Mouse (Mus musculus) spleen, adult 2 months (tissue): ENCODE results near the gene Krtap4-7. TPM values are rescaled to one million over a fixed set of nuclear protein-coding genes. Genes with fewer than 3 reads are reported as not detected.
"Not testable (repeated sequence)": the region's sequence is repeated elsewhere in the genome, so short reads cannot be mapped to it uniquely, and the experiment has no call there.

ENCODE experiments used
- DNase-seq, 2 experiments: peaks; one replicate each; pipeline versions ENCODE4 v3.0.0 to v3.0.0-alpha.2; 2012 to 2021; ENCODE audit warnings: low spot score in 2 of 2, low read depth in 1 of 2
- H3K27ac ChIP-seq: fragments of 200-500 bp; 2 replicates; pipeline ENCODE4 v1.5.1; 2012; ENCODE audit warnings: low read length, inconsistent platforms; ENCODE audit not compliant: insufficient read depth
- H3K27me3 ChIP-seq: fragments of 200-500 bp; 2 replicates; pipeline ENCODE4 v1.6.1; 2012; ENCODE audit warnings: mild to moderate bottlenecking, moderate library complexity, low read length, inconsistent platforms; ENCODE audit not compliant: control insufficient read depth, insufficient read depth
- H3K36me3 ChIP-seq: fragments of 200-500 bp; 2 replicates; pipeline ENCODE4 v1.6.1; 2012; ENCODE audit warnings: mild to moderate bottlenecking, low read length, inconsistent platforms; ENCODE audit not compliant: control insufficient read depth, insufficient read depth
- H3K4me1 ChIP-seq: fragments of 200-500 bp; 2 replicates; pipeline ENCODE4 v1.6.1; 2011; ENCODE audit warnings: inconsistent platforms; ENCODE audit not compliant: control insufficient read depth, insufficient read depth, insufficient read length
- H3K4me3 ChIP-seq: fragments of 200-500 bp; 2 replicates; pipeline ENCODE4 v1.5.1; 2011; ENCODE audit warnings: mild to moderate bottlenecking, inconsistent platforms; ENCODE audit not compliant: insufficient read depth, insufficient read length; ENCODE audit errors: extremely low read depth
- CTCF ChIP-seq: fragments of 200-500 bp; IDR thresholded peaks from 2 replicates; pipeline ENCODE4 v1.5.1; 2011; ENCODE audit warnings: mild to moderate bottlenecking, inconsistent platforms; ENCODE audit not compliant: insufficient read depth, insufficient read length, insufficient replicate concordance; ENCODE audit errors: extremely low read depth
- POLR2A ChIP-seq: fragments of 200-500 bp; IDR thresholded peaks from 2 replicates; pipeline ENCODE4 v1.6.1; 2011; ENCODE audit warnings: low read depth, low read length, inconsistent platforms
- WGBS: fragments of 180-500 bp; shearing (Covaris S2); methylation state at CpG from one replicate; pipeline ENCODE4 v1.1.7; 2018; 5-methylcytosine and 5-hydroxymethylcytosine counted together
- polyA plus RNA-seq: library from polyadenylated mRNA; depleted of rRNA; stranded (reverse); fragments of >200 nt; gene quantifications from 2 replicates; pipeline ENCODE4 v1.2.3, GENCODE M21; 2012; rRNA removed

Krtap4-7 gene
- polyA plus RNA-seq, result not detected in 2 replicates

- H3K4me1 ChIP-seq, H3K36me3 ChIP-seq, H3K27ac ChIP-seq, H3K27me3 ChIP-seq, DNase-seq, H3K4me3 ChIP-seq: not testable (repeated sequence)
- 80% methylated on average over 9 of the region's 9 CpGs for WGBS
Observed at GRCm38 (mm10) chr11:99643635-99644139, at the start of gene Krtap4-7. Krtap4-7 (minus strand) TSS chr11:99644089.

GRCm38 (mm10) chr11:99690463-99690862 is 46.6 kb upstream of the Krtap4-7 start, which contains the start of gene Gm14190:
Gm14190 (minus strand) TSS chr11:99690740.
- no peak within 1 kb of the TSS for H3K27ac ChIP-seq
- no peaks in the 10 kb centered on the region for H3K27me3 ChIP-seq
- WGBS, result 96% methylated on average over 1 of the region's 1 CpGs
- H3K4me3 ChIP-seq, result no peak within 1 kb of the TSS
- TF ChIP-seq CTCF (no peak), POLR2A (no peak)
- DNase-seq, result no peak
- H3K36me3 ChIP-seq, result no peaks in the 10 kb centered on the region
- H3K4me1 ChIP-seq, result no peaks in the 10 kb centered on the region

GRCm38 (mm10) chr11:99685235-99685634 is 41.3 kb upstream of the Krtap4-7 start:
- H3K27me3 ChIP-seq, H3K36me3 ChIP-seq, H3K4me1 ChIP-seq, H3K4me3 ChIP-seq, DNase-seq, H3K27ac ChIP-seq: not testable (repeated sequence)
- 86% methylated on average over 1 of the region's 1 CpGs for WGBS

GRCm38 (mm10) chr11:99683481-99683880 is 39.6 kb upstream of the Krtap4-7 start:
- DNase-seq, result no peak
- no peak overlapping the region for H3K27ac ChIP-seq
- WGBS, result 81% methylated on average over 2 of the region's 2 CpGs
- H3K36me3 ChIP-seq, result no peaks in the 10 kb centered on the region
- H3K4me1 ChIP-seq, result no peaks in the 10 kb centered on the region
- TF ChIP-seq POLR2A, result no peak
- TF ChIP-seq CTCF, result no peak
- no peak overlapping the region for H3K4me3 ChIP-seq
- no peaks in the 10 kb centered on the region for H3K27me3 ChIP-seq

GRCm38 (mm10) chr11:99665860-99666259 is 22.0 kb upstream of the Krtap4-7 start, which contains the start of gene Krtap4-6:
Krtap4-6 (minus strand) TSS chr11:99665960.
- Histone ChIP-seq H3K4me1 (no peaks in the 10 kb centered on the region), H3K36me3 (no peaks in the 10 kb centered on the region), H3K27ac (no peak within 1 kb of the TSS), H3K27me3 (no peaks in the 10 kb centered on the region), H3K4me3 (no peak within 1 kb of the TSS)
- no peak for TF ChIP-seq CTCF
- TF ChIP-seq POLR2A, result no peak
- no peak for DNase-seq

GRCm38 (mm10) chr11:99662802-99663201 is 18.9 kb upstream of the Krtap4-7 start:
- Histone ChIP-seq H3K4me1 (no peaks in the 10 kb centered on the region), H3K36me3 (no peaks in the 10 kb centered on the region), H3K27me3 (no peaks in the 10 kb centered on the region), H3K4me3 (no peak overlapping the region), H3K27ac (no peak overlapping the region)
- no peak for DNase-seq
- WGBS, result 84% methylated on average over 10 of the region's 10 CpGs
- no peak for TF ChIP-seq POLR2A
- TF ChIP-seq CTCF, result no peak

GRCm38 (mm10) chr11:99659256-99659655 is 15.4 kb upstream of the Krtap4-7 start:
- Histone ChIP-seq H3K27ac (no peak overlapping the region), H3K36me3 (no peaks in the 10 kb centered on the region), H3K4me1 (no peaks in the 10 kb centered on the region), H3K4me3 (no peak overlapping the region), H3K27me3 (no peaks in the 10 kb centered on the region)
- DNase-seq, result no peak
- WGBS, result 93% methylated on average over 4 of the region's 4 CpGs
- no peak for TF ChIP-seq POLR2A
- no peak for TF ChIP-seq CTCF

GRCm38 (mm10) chr11:99658467-99659010 is 14.7 kb upstream of the Krtap4-7 start, which contains the start of gene Gm11563:
Gm11563 (minus strand) TSS chr11:99658960.
- not testable (repeated sequence) for H3K4me1 ChIP-seq, DNase-seq, H3K36me3 ChIP-seq, H3K27me3 ChIP-seq, H3K4me3 ChIP-seq, H3K27ac ChIP-seq
- 51% methylated on average over 10 of the region's 10 CpGs for WGBS
